Mouse (Mus musculus): Measurements from ENCODE around the gene Tedc1. TPM values are rescaled to one million over a fixed set of nuclear protein-coding genes. Genes with fewer than 3 reads are reported as not detected.
A peak's percentile ranks its signal among the peaks of the same experiment; 100 is the strongest.

The Tedc1 gene
- polyA plus RNA-seq, 1 experiment from 2014 or later = 58.0 TPM

DNA sequence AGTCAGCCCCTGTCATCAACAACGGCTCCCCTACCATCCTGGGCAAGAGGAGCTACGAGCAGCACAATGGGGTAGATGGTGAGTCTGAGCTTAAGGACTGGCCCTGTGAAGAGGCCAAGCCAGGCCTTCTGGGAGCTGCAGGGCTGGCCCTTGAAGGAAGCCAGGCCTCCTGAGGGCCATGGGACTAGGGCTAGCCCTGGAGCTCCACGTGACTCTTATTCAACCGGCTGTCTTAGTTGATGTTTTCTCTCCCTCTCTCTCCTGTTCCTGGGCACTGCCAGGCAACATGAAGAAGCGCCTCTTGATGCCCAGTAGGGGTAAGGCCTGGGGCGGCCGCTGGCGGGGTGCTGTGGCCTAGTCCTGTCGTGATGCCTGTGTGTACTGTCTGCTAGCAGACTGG, 23.0 kb upstream of the Tedc1 start:
- Histone ChIP-seq H3K27ac (replicated peaks) (no peak overlapping the region), H3K4me3 (no peak overlapping the region), H3K36me3 (peaks cover 100% of the 10 kb centered on the region), H3K4me1 (peaks cover 11% of the 10 kb centered on the region), H3K9me3 (replicated peaks) (no peaks in the 10 kb centered on the region), H3K27me3 (ENCODE audit: low read depth, poor library complexity, severe bottlenecking) (no peaks in the 10 kb centered on the region)
- WGBS = 86% methylated on average over 9 of the region's 9 CpGs
- no peak for DNase-seq (ENCODE audit: low spot score)

DNA sequence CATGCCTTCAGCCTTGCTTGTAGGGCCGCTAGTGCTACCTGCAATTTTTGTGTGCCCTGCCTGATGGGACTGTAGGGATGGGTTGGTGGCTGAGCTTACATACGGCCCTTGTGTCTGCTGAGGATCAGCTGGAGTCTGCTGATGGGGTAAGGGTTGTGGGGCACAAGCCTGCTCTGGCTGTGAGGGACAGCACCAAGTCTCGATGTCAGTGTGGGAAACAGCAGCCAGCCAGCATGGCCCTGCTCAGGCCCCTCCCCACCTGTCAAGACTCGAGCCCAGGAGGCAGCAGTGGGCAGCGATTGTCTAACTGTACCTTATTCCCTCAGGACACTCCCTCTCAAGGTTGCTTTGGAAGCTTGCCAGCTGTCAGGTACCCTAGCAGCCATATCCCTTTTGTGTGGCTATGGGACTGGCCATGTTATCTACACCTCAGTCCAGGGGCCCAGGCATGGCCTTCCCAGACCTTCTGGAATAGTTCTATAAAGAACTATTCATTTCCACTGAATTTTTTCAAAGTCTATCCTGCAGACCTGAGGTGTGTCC, 22.3 kb upstream of the Tedc1 start:
- Histone ChIP-seq H3K27ac (replicated peaks) (no peak overlapping the region), H3K4me1 (peaks cover 17% of the 10 kb centered on the region), H3K27me3 (ENCODE audit: low read depth, poor library complexity, severe bottlenecking) (no peaks in the 10 kb centered on the region), H3K9me3 (replicated peaks) (no peaks in the 10 kb centered on the region), H3K4me3 (no peak overlapping the region), H3K36me3 (peaks cover 100% of the 10 kb centered on the region)
- 94% methylated on average over 5 of the region's 5 CpGs for WGBS
- no peak for DNase-seq (ENCODE audit: low spot score)

DNA sequence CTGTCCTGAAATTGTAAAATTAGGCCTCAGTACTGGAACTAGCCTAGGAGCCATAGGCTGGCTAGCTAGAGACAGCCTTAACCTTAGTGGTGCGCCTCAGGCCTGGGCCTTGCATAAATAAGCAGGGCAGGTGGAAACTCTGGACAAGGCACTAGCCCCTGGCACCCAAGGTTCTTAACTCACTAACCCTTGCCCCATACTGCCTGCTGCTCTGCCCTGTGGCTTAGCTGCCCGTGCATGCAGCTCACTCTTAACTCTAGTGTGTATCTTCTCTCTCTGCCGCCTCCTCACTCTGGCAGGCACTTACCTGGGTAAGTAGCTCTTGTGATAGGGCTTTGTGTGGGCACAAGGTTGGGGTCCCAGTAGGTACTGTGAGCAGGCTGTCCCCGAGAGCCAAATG, 21.7 kb upstream of the Tedc1 start:
- Histone ChIP-seq H3K4me1 (peaks cover 23% of the 10 kb centered on the region), H3K36me3 (peaks cover 95% of the 10 kb centered on the region), H3K4me3 (no peak overlapping the region), H3K9me3 (replicated peaks) (no peaks in the 10 kb centered on the region), H3K27ac (replicated peaks) (no peak overlapping the region), H3K27me3 (ENCODE audit: low read depth, poor library complexity, severe bottlenecking) (no peaks in the 10 kb centered on the region)
- no peak for DNase-seq (ENCODE audit: low spot score)
- 94% methylated on average over 4 of the region's 4 CpGs for WGBS

DNA sequence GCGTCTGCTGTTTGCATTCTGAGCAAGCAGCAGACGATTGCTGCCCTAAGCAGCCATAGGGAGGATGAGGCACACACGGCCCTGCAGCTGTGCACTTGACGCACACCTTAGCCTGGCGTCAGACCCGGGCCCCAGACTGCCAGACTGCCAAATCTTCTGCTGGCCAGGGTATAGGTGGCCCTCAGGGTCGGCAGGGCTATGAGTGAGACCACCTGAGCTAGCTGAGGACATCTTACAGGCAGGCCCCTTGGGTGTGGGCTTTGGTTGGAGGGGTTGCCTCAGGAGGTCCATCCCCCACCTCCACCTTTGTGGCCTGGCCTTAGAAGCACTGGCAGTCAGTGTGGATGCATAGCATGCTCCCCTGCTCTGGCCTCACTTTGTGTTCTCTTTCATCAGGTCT, 20.8 kb upstream of the Tedc1 start:
- no peak overlapping the region for H3K27ac ChIP-seq (replicated peaks)
- no peak overlapping the region for H3K4me3 ChIP-seq
- H3K4me1 ChIP-seq = peaks cover 32% of the 10 kb centered on the region
- no peaks in the 10 kb centered on the region for H3K27me3 ChIP-seq (ENCODE audit: low read depth, poor library complexity, severe bottlenecking)
- no peaks in the 10 kb centered on the region for H3K9me3 ChIP-seq (replicated peaks)
- 91% methylated on average over 7 of the region's 7 CpGs for WGBS
- DNase-seq (ENCODE audit: low spot score) = no peak
- peaks cover 86% of the 10 kb centered on the region for H3K36me3 ChIP-seq

DNA sequence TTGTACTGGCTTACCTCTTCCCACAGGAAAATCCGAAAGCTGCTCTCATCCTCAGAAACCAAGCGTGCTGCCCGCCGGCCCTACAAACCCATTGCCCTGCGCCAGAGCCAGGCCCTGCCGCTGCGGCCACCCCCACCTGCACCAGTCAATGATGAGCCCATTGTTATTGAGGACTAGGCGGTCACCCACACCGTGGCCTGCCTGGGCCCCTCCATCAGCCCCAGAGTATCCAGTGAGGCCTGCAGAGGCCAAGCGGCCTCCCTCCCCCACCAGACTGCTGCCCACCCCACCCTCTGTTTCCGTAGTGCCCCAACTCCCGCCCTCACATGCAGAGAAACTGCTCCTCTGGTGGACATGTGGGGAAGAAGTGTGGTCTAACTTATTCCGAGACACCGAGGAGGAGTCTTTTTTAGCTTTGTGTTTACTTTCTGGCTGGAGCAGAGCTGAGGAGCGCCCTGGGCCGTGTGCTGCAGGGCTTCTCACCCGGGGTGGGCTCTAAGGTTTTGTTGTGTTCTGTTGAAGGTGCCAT, 19.7 kb upstream of the Tedc1 start:
- H3K9me3 ChIP-seq (replicated peaks) = no peaks in the 10 kb centered on the region
- H3K4me1 ChIP-seq = peaks cover 44% of the 10 kb centered on the region
- H3K27me3 ChIP-seq (ENCODE audit: low read depth, poor library complexity, severe bottlenecking) = peaks cover 8% of the 10 kb centered on the region
- H3K27ac ChIP-seq (replicated peaks) = no peak overlapping the region
- H3K36me3 ChIP-seq = peaks cover 74% of the 10 kb centered on the region
- DNase-seq (ENCODE audit: low spot score) = no peak
- WGBS = 80% methylated on average over 17 of the region's 17 CpGs
- no peak overlapping the region for H3K4me3 ChIP-seq

DNA sequence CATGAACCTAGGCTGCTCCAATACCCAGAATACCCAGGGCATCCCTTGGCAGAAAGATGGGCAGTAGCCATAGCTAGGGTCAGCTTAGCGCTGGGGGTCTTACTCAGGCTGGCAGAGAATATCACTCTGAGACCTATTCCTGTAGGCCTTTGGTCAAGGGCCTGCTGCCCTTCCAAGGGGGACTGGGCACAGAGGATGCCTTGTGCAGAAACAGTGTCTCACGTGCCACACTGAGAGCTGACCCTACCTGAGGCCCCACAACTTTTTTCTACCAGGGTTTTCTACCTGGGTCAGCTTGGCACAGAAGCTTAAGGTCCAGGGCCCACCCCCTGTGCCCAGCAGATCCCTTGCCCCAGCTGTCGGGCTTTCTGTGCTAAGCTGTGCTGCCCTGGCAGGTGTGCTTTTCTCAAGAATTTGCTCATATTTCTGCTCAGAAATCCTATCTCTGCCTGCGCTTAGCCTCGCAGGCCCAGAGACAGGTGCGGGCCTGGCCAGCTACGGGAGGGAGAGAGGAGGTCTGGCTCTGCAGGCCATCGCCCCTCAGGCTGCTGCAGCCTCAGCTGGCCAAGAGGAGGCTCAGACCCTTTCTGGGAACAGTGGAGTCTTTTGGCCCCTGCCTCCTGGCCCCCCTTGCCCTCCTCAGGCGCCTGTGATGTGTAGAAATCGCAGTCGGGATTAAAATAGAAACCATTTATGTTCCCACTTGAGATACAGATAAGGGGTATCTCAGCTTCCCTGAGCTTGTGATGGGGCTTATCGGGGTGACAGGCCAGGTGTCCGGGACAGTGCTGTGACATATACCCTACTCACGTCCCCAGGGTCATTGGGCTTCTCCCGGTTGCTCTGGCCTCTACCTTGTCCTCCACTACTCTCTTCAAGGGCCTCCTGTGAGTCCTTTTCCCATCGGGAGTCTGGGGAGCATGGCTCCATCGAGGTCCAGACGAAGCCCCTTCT, 18.7 kb upstream of the Tedc1 start:
- Histone ChIP-seq H3K9me3 (replicated peaks) (no peaks in the 10 kb centered on the region), H3K4me3 (no peak overlapping the region), H3K27ac (replicated peaks) (no peak overlapping the region), H3K27me3 (ENCODE audit: low read depth, poor library complexity, severe bottlenecking) (peaks cover 16% of the 10 kb centered on the region), H3K4me1 (peaks cover 54% of the 10 kb centered on the region), H3K36me3 (peaks cover 64% of the 10 kb centered on the region)
- no peak for DNase-seq (ENCODE audit: low spot score)
- WGBS = 93% methylated on average over 18 of the region's 18 CpGs

DNA sequence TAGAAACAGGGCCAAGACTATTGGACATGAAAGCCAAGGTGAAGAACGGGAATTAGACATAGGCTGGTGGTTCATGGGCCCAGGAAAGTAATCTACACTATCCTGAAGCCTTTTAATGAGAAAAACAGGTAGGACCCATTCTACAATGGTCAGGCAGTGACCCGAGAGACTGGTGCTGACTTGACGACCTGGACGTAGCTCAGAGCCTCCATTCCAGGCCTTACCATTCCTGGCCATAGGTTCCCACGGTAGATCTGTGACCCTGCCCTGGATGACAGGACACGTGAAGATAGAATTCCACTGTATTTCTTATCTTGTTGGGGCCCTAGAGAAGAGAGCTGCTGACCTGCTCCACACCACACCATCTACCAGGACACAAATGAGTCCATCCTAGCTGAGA, 17.9 kb upstream of the Tedc1 start:
- Histone ChIP-seq H3K4me3 (no peak overlapping the region), H3K36me3 (peaks cover 62% of the 10 kb centered on the region), H3K27ac (replicated peaks) (peak overlapping the region; percentile 95; the same call in 1 of the 2 replicates), H3K4me1 (peaks cover 61% of the 10 kb centered on the region), H3K9me3 (replicated peaks) (no peaks in the 10 kb centered on the region), H3K27me3 (ENCODE audit: low read depth, poor library complexity, severe bottlenecking) (peaks cover 24% of the 10 kb centered on the region)
- no peak for DNase-seq (ENCODE audit: low spot score)
- WGBS = 80% methylated on average over 6 of the region's 6 CpGs

DNA sequence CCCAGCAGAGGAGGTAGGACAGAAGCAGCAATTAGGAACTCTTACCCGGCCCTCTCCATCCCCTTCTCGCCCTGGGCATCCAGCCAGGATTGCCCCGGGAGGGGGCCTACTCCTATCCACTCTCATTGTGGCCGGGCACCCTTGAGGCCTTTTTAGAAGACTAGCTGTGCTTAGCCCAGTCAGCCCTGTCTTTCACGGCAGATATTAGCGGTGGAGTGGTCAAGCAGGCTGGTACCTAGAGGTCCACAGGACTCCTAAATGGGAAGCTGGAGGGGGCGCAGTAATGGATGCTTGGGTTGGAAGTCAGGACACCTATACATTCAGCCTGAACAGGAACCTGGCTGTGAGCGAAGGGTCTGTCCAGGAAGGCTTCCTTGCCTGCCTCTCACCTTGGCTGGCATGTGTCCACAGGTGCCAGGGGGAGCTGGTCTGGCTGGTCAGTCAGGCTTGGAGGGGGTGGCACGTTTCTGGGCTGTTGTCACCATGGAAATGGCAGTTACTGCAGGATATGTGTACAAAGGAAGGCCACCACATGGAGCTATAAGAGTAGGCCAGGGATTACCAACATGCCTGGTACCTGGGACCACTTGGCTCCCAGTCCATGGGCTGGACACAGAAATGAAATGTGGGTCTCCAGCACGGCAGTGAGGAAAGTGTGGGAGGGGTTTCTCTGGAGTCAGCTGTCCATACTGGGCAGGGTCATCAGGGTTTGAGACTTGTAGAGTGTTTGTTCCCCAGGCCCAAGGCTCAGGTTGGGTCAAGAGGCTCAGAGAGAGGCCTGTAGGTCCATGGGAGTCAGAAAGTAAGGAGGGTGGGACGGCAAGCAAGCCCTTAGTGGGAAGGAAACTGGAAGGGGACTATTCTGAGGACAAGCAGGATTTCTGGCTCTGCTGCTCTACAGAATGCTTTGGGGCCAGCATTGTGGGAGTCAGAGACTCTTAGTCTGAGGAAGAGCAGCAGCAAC, 17.0 kb upstream of the Tedc1 start:
- H3K4me1 ChIP-seq = peaks cover 68% of the 10 kb centered on the region
- peak overlapping the region; percentile 75 for H3K4me3 ChIP-seq
- H3K9me3 ChIP-seq (replicated peaks) = no peaks in the 10 kb centered on the region
- H3K27me3 ChIP-seq (ENCODE audit: low read depth, poor library complexity, severe bottlenecking) = peaks cover 24% of the 10 kb centered on the region
- 42% methylated on average over 11 of the region's 11 CpGs for WGBS
- DNase-seq (ENCODE audit: low spot score) = peak; percentile 32
- peaks cover 62% of the 10 kb centered on the region for H3K36me3 ChIP-seq
- peak overlapping the region; percentile 95 for H3K27ac ChIP-seq (replicated peaks)

DNA sequence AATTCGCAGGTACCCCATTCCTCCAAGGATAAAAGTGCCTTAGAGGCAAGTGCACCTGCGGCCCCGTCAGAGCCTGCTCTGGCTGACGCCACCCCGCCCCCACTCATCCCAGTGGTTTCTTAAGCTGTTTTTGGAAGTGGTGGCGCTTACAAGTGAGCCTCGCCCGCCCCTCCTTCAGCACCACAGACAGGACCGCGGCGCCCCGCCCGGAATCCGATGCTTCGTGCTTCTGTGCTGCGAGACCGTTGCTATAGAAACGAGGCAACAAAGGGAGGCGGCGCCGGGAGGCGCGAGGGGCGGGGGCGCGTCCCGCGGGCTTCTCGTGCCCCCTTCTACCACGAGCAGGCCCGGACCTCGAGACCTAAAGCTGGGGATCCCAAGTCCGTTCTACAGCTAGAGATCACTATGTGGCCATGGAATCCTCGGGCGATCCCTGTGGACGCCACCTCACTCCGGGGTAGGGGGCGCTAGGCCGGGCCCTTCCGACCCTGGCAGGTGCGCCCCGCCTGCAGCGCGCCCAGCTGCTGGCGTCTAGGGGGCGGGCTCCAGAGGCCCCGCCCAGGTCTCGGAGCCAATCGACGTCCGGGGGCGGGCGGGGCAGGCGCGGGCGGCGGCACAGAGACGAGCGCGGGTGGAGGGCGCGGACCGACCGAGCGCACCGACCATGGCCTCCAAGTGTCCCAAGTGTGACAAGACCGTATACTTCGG, 16.2 kb upstream of the Tedc1 start, which contains the start of gene Crip2:
Gene Crip2, plus strand, starts transcription at position 329 of the 708 bp plus-strand sequence.
- Histone ChIP-seq H3K36me3 (peaks cover 62% of the 10 kb centered on the region), H3K4me1 (peaks cover 72% of the 10 kb centered on the region), H3K27me3 (ENCODE audit: low read depth, poor library complexity, severe bottlenecking) (peaks cover 24% of the 10 kb centered on the region), H3K9me3 (replicated peaks) (no peaks in the 10 kb centered on the region), H3K4me3 (peak within 1 kb of the TSS; percentile 75), H3K27ac (replicated peaks) (peak within 1 kb of the TSS; percentile 95)
- DNase-seq (ENCODE audit: low spot score) = peak; percentile 96
- WGBS = under 1% methylated on average over 68 of the region's 68 CpGs

DNA sequence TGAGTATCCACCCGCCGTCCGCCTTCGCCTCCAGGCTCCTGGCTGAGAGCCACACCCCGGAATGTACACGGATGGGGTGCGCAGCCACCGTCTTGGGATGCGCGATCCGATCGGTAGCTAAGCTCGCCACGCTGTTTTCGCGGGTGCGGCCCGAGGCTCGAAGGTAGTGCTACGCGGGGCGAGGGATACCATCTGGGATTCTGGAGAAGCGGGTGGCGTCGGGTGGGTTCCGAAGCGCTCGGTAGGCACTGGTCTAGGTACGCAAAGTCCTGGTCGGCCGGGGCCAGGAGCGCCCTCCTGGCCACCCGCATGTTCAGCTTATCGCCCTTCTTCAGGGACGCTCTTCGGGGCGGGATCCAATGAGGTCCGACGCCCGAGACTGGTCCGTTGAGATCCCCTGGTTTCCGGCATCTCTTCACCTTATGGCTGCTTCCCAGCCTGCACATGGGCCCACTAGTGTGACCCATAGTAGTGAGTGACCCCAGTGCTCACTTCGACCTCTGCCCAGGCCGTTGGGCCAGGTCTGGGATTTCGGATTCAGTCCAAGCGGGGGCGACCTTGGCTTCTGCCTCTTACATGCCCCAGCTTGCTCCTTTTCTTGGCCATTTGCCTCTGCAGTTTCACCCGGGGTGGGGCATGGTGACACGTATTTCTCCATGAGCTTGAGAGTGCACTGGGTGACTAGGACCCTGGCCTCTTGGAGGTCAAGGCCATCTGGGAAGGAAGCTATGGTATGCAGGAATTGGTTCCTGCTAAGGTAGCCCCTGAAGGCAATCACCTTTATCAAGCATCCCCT, 15.4 kb upstream of the Tedc1 start:
- Histone ChIP-seq H3K9me3 (replicated peaks) (no peaks in the 10 kb centered on the region), H3K4me3 (peak overlapping the region; percentile 75), H3K36me3 (peaks cover 62% of the 10 kb centered on the region), H3K27me3 (ENCODE audit: low read depth, poor library complexity, severe bottlenecking) (peaks cover 26% of the 10 kb centered on the region), H3K27ac (replicated peaks) (peak overlapping the region; percentile 95), H3K4me1 (peaks cover 75% of the 10 kb centered on the region)
- no peak for DNase-seq (ENCODE audit: low spot score)
- 2% methylated on average over 49 of the region's 49 CpGs for WGBS

DNA sequence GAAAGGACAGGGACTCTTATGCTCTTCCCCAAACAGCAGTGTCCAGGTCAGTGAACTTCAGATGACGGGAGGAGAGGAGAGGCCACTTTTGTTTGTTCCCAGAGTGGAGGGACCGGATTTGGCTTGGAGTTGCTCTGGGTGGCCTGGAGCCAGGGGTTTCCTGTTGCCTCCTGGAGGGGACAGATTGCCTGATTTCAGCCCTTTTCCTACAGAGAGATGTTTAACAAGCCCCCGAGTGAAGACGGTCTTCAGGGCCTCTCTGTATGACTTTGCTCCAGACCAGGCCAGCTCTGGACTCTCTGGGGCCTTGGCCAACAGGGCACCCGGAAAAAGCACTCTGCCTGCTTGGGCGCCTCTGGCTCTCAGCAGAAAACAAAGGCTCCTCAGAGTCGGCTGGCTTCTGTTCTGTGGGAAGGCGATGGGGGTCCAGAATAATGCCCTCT, 14.7 kb upstream of the Tedc1 start:
- 51% methylated on average over 8 of the region's 8 CpGs for WGBS
- Histone ChIP-seq H3K4me1 (peaks cover 82% of the 10 kb centered on the region), H3K36me3 (peaks cover 56% of the 10 kb centered on the region), H3K27ac (replicated peaks) (peak overlapping the region; percentile 95), H3K9me3 (replicated peaks) (no peaks in the 10 kb centered on the region), H3K27me3 (ENCODE audit: low read depth, poor library complexity, severe bottlenecking) (peaks cover 33% of the 10 kb centered on the region), H3K4me3 (peak overlapping the region; percentile 75)
- no peak for DNase-seq (ENCODE audit: low spot score)
